Mouse (Mus musculus) neural tube, embryonic 13.5 days (tissue): ENCODE measurements around the gene Kcnmb1. TPM values are rescaled to one million over a fixed set of nuclear protein-coding genes. Genes with fewer than 3 reads are reported as not detected.

Experiments
- ATAC-seq: fragments of 200-750 bp; cut with Nextera tagmentation; 2 replicates; pipeline ENCODE4 v1.8.0; 2017; ENCODE audit warnings: low read depth, mild to moderate bottlenecking, moderate TSS enrichment, moderate library complexity
- H3K27ac ChIP-seq: fragments of 300-500 bp; sonication (generic); replicated peaks from 2 replicates; pipeline ENCODE4 v1.5.1; 2015; ENCODE audit warnings: moderate library complexity, mild to moderate bottlenecking, inconsistent platforms
- H3K27me3 ChIP-seq: fragments of 300-500 bp; sonication (generic); 2 replicates; pipeline ENCODE4 v1.6.1; 2015; ENCODE audit warnings: mild to moderate bottlenecking, inconsistent platforms
- H3K36me3 ChIP-seq: fragments of 300-500 bp; sonication (generic); 2 replicates; pipeline ENCODE4 v1.6.1; 2015; ENCODE audit warnings: mild to moderate bottlenecking, inconsistent platforms
- H3K4me1 ChIP-seq: fragments of 300-500 bp; sonication (generic); replicated peaks from 2 replicates; pipeline ENCODE4 v1.6.1; 2015; ENCODE audit warnings: inconsistent platforms
- H3K4me2 ChIP-seq: fragments of 300-500 bp; sonication (generic); 2 replicates; pipeline ENCODE4 v1.6.1; 2015; ENCODE audit warnings: inconsistent platforms, mild to moderate bottlenecking, moderate library complexity
- H3K4me3 ChIP-seq: fragments of 300-500 bp; sonication (generic); 2 replicates; pipeline ENCODE4 v1.5.1; 2015; ENCODE audit warnings: mild to moderate bottlenecking, inconsistent platforms
- H3K9ac ChIP-seq: fragments of 300-500 bp; sonication (generic); 2 replicates; pipeline ENCODE4 v1.6.1; 2015; ENCODE audit warnings: moderate library complexity, mild to moderate bottlenecking, inconsistent platforms
- H3K9me3 ChIP-seq: fragments of 300-500 bp; sonication (generic); 2 replicates; pipeline ENCODE4 v1.6.1; 2016; ENCODE audit warnings: inconsistent platforms
- WGBS: fragments of 180-500 bp; shearing (Covaris S2); methylation state at CpG from one replicate; pipeline ENCODE4 v1.1.7; 2015; 5-methylcytosine and 5-hydroxymethylcytosine counted together
- polyA plus RNA-seq: library from polyadenylated mRNA; unstranded; fragments of >200 nt; fragmentation: Nextera tagmentation; extraction: Ambion mirVana; gene quantifications from 2 replicates; pipeline ENCODE4 v1.2.1, GENCODE M21; 2015

The Kcnmb1 gene
- polyA plus RNA-seq, 1 experiment from 2014 or later, result 0.85 TPM

GRCm38 (mm10) chr11:33974341-33975040, 11.7 kb downstream of the Kcnmb1 start:
- Histone ChIP-seq H3K27me3 (no peaks in the 10 kb centered on the region), H3K4me1 (no peaks in the 10 kb centered on the region), H3K9ac (no peak overlapping the region), H3K27ac (no peak overlapping the region), H3K4me3 (no peak overlapping the region), H3K9me3 (no peaks in the 10 kb centered on the region), H3K4me2 (no peak overlapping the region), H3K36me3 (no peaks in the 10 kb centered on the region)
- 72% methylated on average over 14 of the region's 14 CpGs for WGBS
- ATAC-seq, result no peak

- Histone ChIP-seq H3K9ac (no peak overlapping the region), H3K27me3 (no peaks in the 10 kb centered on the region), H3K36me3 (no peaks in the 10 kb centered on the region), H3K4me2 (no peak overlapping the region), H3K4me3 (no peak overlapping the region), H3K9me3 (no peaks in the 10 kb centered on the region), H3K4me1 (no peaks in the 10 kb centered on the region), H3K27ac (no peak overlapping the region)
- ATAC-seq, result no peak
- 87% methylated on average over 2 of the region's 2 CpGs for WGBS
Observed at GRCm38 (mm10) chr11:33975121-33975520, 12.3 kb downstream of the Kcnmb1 start.

DNA sequence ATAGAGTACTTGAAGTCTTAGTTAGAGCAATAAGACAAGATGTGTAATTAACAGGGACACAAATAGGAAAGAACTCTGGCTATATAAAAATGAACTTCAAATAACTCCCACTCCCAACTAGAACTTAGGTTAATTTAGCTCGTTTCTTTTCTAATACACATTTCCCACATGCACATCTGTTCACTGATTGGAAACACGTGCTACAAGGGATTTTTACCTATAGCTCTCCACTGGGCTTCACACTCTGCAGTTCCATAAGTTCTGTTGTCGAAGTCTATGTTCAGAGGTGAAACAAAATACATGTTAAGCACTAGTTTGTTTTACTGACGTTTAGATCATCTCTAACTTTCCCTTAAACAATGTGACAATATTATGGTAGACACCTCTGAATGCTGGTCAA, 17.3 kb downstream of the Kcnmb1 start:
- Histone ChIP-seq H3K27ac (no peak overlapping the region), H3K4me3 (no peak overlapping the region), H3K36me3 (no peaks in the 10 kb centered on the region), H3K4me2 (no peak overlapping the region), H3K9me3 (no peaks in the 10 kb centered on the region), H3K4me1 (no peaks in the 10 kb centered on the region), H3K27me3 (no peaks in the 10 kb centered on the region), H3K9ac (no peak overlapping the region)
- WGBS, result 82% methylated on average over 4 of the region's 4 CpGs
- no peak for ATAC-seq

- WGBS, result 80% methylated on average over 2 of the region's 2 CpGs
Observed at GRCm38 (mm10) chr11:33986525-33986924, 23.7 kb downstream of the Kcnmb1 start.

DNA sequence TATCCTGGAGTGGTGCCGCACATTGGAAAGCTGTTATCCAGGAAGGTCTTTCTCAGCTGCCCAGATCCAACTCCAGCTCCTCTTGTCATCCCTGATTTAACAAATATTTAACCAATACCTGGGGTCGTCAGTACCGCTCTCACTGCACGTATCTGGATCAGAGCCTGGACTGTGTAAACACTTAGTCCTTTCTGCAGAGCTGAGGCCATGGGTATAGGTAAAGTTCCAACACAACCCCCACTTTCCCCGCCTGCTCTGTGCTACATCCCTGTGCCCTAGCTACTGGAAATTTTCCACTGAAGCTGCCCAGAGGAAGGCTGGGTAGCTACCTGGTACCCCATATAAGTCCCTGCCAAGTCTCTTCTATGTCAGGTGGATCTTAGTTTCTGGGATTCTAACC, 27.2 kb downstream of the Kcnmb1 start:
- H3K27ac ChIP-seq, result no peak overlapping the region
- H3K27me3 ChIP-seq, result 0 out of 2 replicates have a peak, but pooled peaks cover 2% of the 10 kb centered on the region
- WGBS, result 79% methylated on average over 5 of the region's 5 CpGs
- no peaks in the 10 kb centered on the region for H3K36me3 ChIP-seq
- no peak overlapping the region for H3K4me2 ChIP-seq
- peaks cover 23% of the 10 kb centered on the region for H3K4me1 ChIP-seq
- no peak for ATAC-seq
- H3K9ac ChIP-seq, result no peak overlapping the region
- no peak overlapping the region for H3K4me3 ChIP-seq
- H3K9me3 ChIP-seq, result no peaks in the 10 kb centered on the region

More at GRCm38 (mm10) chr11:33986525-33986924, 23.7 kb downstream of the Kcnmb1 start:
- H3K4me3 ChIP-seq, result no peak overlapping the region
- H3K4me1 ChIP-seq, result 0 out of 2 replicates have a peak, but pooled peaks cover under 1% of the 10 kb centered on the region
- no peaks in the 10 kb centered on the region for H3K27me3 ChIP-seq
- ATAC-seq, result no peak
- no peak overlapping the region for H3K27ac ChIP-seq
- no peak overlapping the region for H3K9ac ChIP-seq
- no peaks in the 10 kb centered on the region for H3K9me3 ChIP-seq
- no peak overlapping the region for H3K4me2 ChIP-seq
- H3K36me3 ChIP-seq, result no peaks in the 10 kb centered on the region

- peak; percentile 55 for ATAC-seq
- Histone ChIP-seq H3K4me1 (peaks cover 23% of the 10 kb centered on the region), H3K9me3 (no peaks in the 10 kb centered on the region), H3K27me3 (0 out of 2 replicates have a peak, but pooled peaks cover 2% of the 10 kb centered on the region), H3K36me3 (no peaks in the 10 kb centered on the region), H3K4me2 (peak within 1 kb of the TSS; percentile 42), H3K9ac (peak within 1 kb of the TSS; percentile 43; the same call in 1 of the 2 replicates), H3K4me3 (no peak within 1 kb of the TSS), H3K27ac (no peak within 1 kb of the TSS)
- WGBS, result 21% methylated on average over 12 of the region's 12 CpGs
Observed at GRCm38 (mm10) chr11:33992938-33993337, 30.1 kb downstream of the Kcnmb1 start, which contains the start of gene Kcnip1. Kcnip1 (minus strand) TSS chr11:33993152.

- H3K27me3 ChIP-seq, result 0 out of 2 replicates have a peak, but pooled peaks cover 2% of the 10 kb centered on the region
- no peak for ATAC-seq
- no peak overlapping the region for H3K9ac ChIP-seq
- no peak overlapping the region for H3K27ac ChIP-seq
- no peaks in the 10 kb centered on the region for H3K36me3 ChIP-seq
- peak overlapping the region; percentile 42; the same call in 1 of the 2 replicates for H3K4me2 ChIP-seq
- H3K4me3 ChIP-seq, result no peak overlapping the region
- WGBS, result 67% methylated on average over 5 of the region's 5 CpGs
- H3K4me1 ChIP-seq, result peaks cover 26% of the 10 kb centered on the region
- no peaks in the 10 kb centered on the region for H3K9me3 ChIP-seq
Observed at GRCm38 (mm10) chr11:33993496-33993895, 30.7 kb downstream of the Kcnmb1 start.

DNA sequence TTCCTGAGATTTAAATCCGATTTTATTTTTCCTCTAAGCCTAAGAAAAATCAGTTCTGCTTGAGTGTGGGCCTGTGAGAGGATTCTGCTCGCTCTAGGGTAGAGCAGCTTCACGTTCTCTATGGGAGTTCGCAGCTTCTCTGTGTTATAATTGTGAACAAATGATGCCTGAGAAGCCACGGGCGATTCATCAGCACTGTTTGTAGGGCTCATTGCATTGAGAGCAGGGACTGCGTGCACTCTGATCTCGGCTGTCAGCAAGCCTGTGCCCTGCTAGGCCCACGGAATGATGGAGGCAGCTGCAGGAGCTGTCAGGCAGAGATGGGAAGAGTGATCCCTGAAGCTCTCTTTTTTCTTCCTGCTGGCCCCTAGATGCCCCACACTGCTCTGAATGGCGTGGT, 35.4 kb downstream of the Kcnmb1 start:
- WGBS, result 51% methylated on average over 10 of the region's 10 CpGs
- H3K27ac ChIP-seq, result 0 out of 2 replicates have a peak overlapping the region, but pooled peaks have one; percentile 28
- no peak for ATAC-seq
- no peaks in the 10 kb centered on the region for H3K9me3 ChIP-seq
- no peaks in the 10 kb centered on the region for H3K36me3 ChIP-seq
- no peak overlapping the region for H3K4me2 ChIP-seq
- no peak overlapping the region for H3K4me3 ChIP-seq
- peaks cover 14% of the 10 kb centered on the region for H3K4me1 ChIP-seq
- no peak overlapping the region for H3K9ac ChIP-seq
- H3K27me3 ChIP-seq, result no peaks in the 10 kb centered on the region

DNA sequence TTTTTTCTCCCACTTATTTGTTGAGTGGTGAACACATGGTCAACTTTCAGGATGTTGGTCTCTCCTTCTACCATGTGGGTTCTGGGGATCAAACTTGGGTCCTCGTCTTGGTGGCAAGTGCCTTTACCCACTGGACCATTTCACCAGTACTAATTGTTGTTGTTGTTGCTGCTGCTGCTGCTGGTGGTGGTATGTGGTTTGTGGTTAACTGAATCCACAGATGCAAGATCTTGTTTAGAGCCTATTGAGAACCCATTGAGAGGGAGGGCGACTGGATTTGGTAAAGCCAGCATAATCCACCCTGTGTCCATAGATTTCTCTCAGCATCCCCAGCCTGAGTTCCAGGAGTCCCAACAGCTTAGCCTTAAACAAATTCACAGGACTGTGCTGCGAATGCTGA, 37.6 kb downstream of the Kcnmb1 start:
- Histone ChIP-seq H3K9me3 (no peaks in the 10 kb centered on the region), H3K9ac (no peak overlapping the region), H3K4me1 (peaks cover 8% of the 10 kb centered on the region), H3K36me3 (no peaks in the 10 kb centered on the region), H3K4me2 (no peak overlapping the region), H3K27me3 (no peaks in the 10 kb centered on the region), H3K27ac (no peak overlapping the region), H3K4me3 (no peak overlapping the region)
- 80% methylated on average over 3 of the region's 3 CpGs for WGBS
- no peak for ATAC-seq

DNA sequence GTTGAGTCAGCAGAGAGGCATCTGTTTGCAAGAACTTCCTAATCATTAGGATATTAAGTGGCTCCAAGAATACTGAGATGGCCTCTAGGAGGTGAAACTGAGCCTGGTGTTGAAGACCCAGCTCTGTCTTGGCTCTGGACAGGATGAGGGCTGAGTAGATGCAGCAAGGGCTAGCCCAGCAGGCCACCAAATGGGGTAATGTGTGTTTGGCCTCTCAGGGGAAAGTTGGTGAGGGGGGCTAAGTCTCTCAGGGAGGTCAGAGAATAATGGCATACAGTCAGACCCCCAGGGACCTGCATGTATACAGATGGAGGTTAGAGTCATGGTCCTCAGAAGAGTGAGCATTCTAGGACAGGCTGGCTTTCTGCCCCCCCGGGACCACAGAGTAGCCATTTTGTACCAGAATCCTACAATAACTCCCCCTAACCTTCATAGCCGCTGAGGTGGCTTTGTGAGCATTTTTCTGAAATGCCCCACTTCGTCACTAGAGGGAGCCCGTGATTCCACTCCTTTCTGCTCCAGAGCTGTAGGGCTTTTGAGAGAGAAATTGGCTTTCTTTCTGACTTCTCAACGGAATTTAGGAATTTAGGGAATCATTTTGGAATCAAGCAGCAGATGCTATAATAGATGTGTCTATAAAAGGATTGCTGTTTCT, 39.3 kb downstream of the Kcnmb1 start:
- WGBS, result 7% methylated on average over 5 of the region's 5 CpGs
- H3K9me3 ChIP-seq, result no peaks in the 10 kb centered on the region

GRCm38 (mm10) chr11:34002593-34002965, 39.8 kb downstream of the Kcnmb1 start:
- H3K4me3 ChIP-seq, result no peak overlapping the region
- H3K36me3 ChIP-seq, result no peaks in the 10 kb centered on the region
- H3K9ac ChIP-seq, result no peak overlapping the region
- no peak for ATAC-seq
- H3K9me3 ChIP-seq, result no peaks in the 10 kb centered on the region
- peaks cover 8% of the 10 kb centered on the region for H3K4me1 ChIP-seq
- H3K27me3 ChIP-seq, result no peaks in the 10 kb centered on the region
- H3K27ac ChIP-seq, result no peak overlapping the region
- WGBS, result 78% methylated on average over 5 of the region's 5 CpGs
- no peak overlapping the region for H3K4me2 ChIP-seq

More for the DNA sequence above, 39.3 kb downstream of the Kcnmb1 start:
- Histone ChIP-seq H3K27ac (no peak overlapping the region), H3K9ac (no peak overlapping the region), H3K4me1 (peaks cover 8% of the 10 kb centered on the region), H3K27me3 (no peaks in the 10 kb centered on the region), H3K4me3 (no peak overlapping the region), H3K4me2 (no peak overlapping the region), H3K36me3 (no peaks in the 10 kb centered on the region)
- ATAC-seq, result no peak

- Histone ChIP-seq H3K4me3 (no peak overlapping the region), H3K27me3 (no peaks in the 10 kb centered on the region), H3K9me3 (no peaks in the 10 kb centered on the region), H3K4me1 (no peaks in the 10 kb centered on the region), H3K4me2 (no peak overlapping the region), H3K27ac (no peak overlapping the region), H3K9ac (no peak overlapping the region), H3K36me3 (no peaks in the 10 kb centered on the region)
- ATAC-seq, result no peak
- WGBS, result 90% methylated on average over 2 of the region's 2 CpGs
Observed at GRCm38 (mm10) chr11:34007616-34008015, 44.8 kb downstream of the Kcnmb1 start.
